Mouse (Mus musculus): ENCODE results near the gene Olfr160. TPM values are rescaled to one million over a fixed set of nuclear protein-coding genes. Genes with fewer than 3 reads are reported as not detected.

Olfr160 gene
- polyA plus RNA-seq, 1 experiment = not detected

DNA sequence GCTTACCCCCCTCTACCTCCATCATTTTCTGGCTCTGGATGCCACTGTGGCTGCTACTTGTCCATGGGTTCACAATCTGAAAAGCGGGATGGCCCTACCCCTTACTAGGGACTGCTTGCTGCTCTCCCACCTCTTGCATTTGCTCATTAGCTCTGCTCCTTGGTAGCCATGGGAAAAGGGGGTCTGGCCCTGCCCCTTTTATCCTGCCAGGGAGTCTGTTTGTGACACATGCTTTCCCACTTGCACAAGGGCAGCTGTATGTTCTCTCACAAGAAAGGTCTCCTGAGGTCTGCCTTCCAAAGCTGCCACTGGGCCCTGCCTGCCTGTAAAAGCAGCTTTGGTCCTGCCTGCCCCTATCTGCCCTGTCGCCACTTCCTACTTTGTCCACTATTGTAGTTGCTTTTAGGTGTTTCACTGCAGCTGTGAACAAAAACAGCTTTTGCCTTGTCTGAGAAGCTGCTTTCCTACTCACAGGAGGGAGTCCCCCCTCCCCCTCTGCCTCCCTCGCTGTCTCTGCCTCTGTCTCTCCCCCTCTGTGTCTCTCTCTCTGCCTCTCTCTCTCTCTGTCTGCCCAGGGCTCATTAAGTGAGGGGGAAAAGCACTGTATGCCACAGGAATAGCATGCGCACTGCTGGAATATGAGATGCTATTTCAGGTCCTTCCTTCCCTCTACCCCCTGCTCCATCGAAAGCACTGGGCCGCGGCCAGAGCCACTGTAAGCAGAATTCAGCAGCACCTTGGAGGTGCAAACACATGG is 34.4 kb upstream of the Olfr160 start:
- TF ChIP-seq MAX (IDR thresholded peaks at IDR 0.05; ENCODE audit: low read depth) (no peak), USF1 (IDR thresholded peaks at IDR 0.05; ENCODE audit: low read depth) (no peak), REST (IDR thresholded peaks at IDR 0.05; ENCODE audit: insufficient read depth, insufficient read length) (no peak), TCF3 (IDR thresholded peaks at IDR 0.05; ENCODE audit: insufficient read length, low read depth) (no peak), CEBPB (IDR thresholded peaks at IDR 0.05; ENCODE audit: insufficient read depth, poor library complexity, severe bottlenecking) (no peak), POLR2AphosphoS2 (IDR thresholded peaks at IDR 0.05; ENCODE audit: insufficient read length, low read depth) (no peak), MYOD1 (IDR thresholded peaks at IDR 0.05; ENCODE audit: control insufficient read depth in 1 of 3, insufficient read length in 2 of 3, low read depth in 2 of 3) (no peak), TCF12 (IDR thresholded peaks at IDR 0.05; ENCODE audit: insufficient read depth, poor library complexity, severe bottlenecking) (no peak), E2F4 (IDR thresholded peaks at IDR 0.05; ENCODE audit: insufficient read depth) (no peak), SRF (IDR thresholded peaks at IDR 0.05; ENCODE audit: control insufficient read depth, insufficient read length, low read depth) (no peak), POLR2A (IDR thresholded peaks at IDR 0.05; ENCODE audit: insufficient read length, low read depth) (no peak), MYOG (IDR thresholded peaks at IDR 0.05; ENCODE audit: control insufficient read depth in 1 of 3, insufficient read depth in 1 of 3, insufficient read length in 2 of 3, low read depth in 2 of 3) (no peak)
- no peaks in the 10 kb centered on the region for H3K27me3 ChIP-seq (ENCODE audit: control insufficient read depth, insufficient read depth, insufficient read length)
- H3K36me3 ChIP-seq (ENCODE audit: control insufficient read depth, insufficient read depth) = no peaks in the 10 kb centered on the region
- no peak overlapping the region for H3K4me3 ChIP-seq
- no peak overlapping the region for H3K4me2 ChIP-seq (ENCODE audit: low read depth)
- H3K79me2 ChIP-seq (ENCODE audit: control insufficient read depth, insufficient read depth) = no peaks in the 10 kb centered on the region
- H3ac ChIP-seq (ENCODE audit: control insufficient read depth, insufficient read length) = no peak overlapping the region

DNA sequence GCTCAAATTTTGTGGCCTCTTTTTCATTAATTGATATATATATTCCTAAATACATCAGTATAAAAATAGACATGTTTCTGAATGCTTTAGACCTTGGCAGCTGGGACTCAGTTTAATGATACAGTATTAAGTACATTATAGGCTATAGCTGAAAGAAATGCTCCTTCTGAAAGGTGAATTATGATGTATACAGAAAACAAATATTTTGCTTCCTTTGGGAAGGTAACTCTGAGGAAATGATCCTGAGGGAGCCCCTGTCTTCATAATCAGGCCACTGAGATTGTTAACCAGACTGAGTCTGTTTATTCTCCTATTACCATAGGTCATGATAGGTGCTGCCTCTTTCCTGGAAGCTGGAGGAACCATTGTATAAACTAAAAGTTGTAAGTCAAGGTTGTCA is 28.8 kb upstream of the Olfr160 start, which contains the start of gene Olfr874:
TSS of gene Olfr874 (plus strand) at position 301 of the 400 bp plus-strand sequence.
- no peak within 1 kb of the TSS for H3K4me2 ChIP-seq (ENCODE audit: low read depth)
- H3K79me2 ChIP-seq (ENCODE audit: control insufficient read depth, insufficient read depth) = no peaks in the 10 kb centered on the region
- no peak within 1 kb of the TSS for H3ac ChIP-seq (ENCODE audit: control insufficient read depth, insufficient read length)
- TF ChIP-seq MAX (IDR thresholded peaks at IDR 0.05; ENCODE audit: low read depth) (no peak), SRF (IDR thresholded peaks at IDR 0.05; ENCODE audit: control insufficient read depth, insufficient read length, low read depth) (no peak), E2F4 (IDR thresholded peaks at IDR 0.05; ENCODE audit: insufficient read depth) (no peak), MYOD1 (IDR thresholded peaks at IDR 0.05; ENCODE audit: control insufficient read depth in 1 of 3, insufficient read length in 2 of 3, low read depth in 2 of 3) (no peak), POLR2AphosphoS2 (IDR thresholded peaks at IDR 0.05; ENCODE audit: insufficient read length, low read depth) (no peak), MYOG (IDR thresholded peaks at IDR 0.05; ENCODE audit: control insufficient read depth in 1 of 3, insufficient read depth in 1 of 3, insufficient read length in 2 of 3, low read depth in 2 of 3) (no peak), REST (IDR thresholded peaks at IDR 0.05; ENCODE audit: insufficient read depth, insufficient read length) (no peak), POLR2A (IDR thresholded peaks at IDR 0.05; ENCODE audit: insufficient read length, low read depth) (no peak), TCF3 (IDR thresholded peaks at IDR 0.05; ENCODE audit: insufficient read length, low read depth) (no peak), TCF12 (IDR thresholded peaks at IDR 0.05; ENCODE audit: insufficient read depth, poor library complexity, severe bottlenecking) (no peak), USF1 (IDR thresholded peaks at IDR 0.05; ENCODE audit: low read depth) (no peak), CEBPB (IDR thresholded peaks at IDR 0.05; ENCODE audit: insufficient read depth, poor library complexity, severe bottlenecking) (no peak)
- no peaks in the 10 kb centered on the region for H3K27me3 ChIP-seq (ENCODE audit: control insufficient read depth, insufficient read depth, insufficient read length)
- H3K4me3 ChIP-seq = no peak within 1 kb of the TSS
- no peaks in the 10 kb centered on the region for H3K36me3 ChIP-seq (ENCODE audit: control insufficient read depth, insufficient read depth)

DNA sequence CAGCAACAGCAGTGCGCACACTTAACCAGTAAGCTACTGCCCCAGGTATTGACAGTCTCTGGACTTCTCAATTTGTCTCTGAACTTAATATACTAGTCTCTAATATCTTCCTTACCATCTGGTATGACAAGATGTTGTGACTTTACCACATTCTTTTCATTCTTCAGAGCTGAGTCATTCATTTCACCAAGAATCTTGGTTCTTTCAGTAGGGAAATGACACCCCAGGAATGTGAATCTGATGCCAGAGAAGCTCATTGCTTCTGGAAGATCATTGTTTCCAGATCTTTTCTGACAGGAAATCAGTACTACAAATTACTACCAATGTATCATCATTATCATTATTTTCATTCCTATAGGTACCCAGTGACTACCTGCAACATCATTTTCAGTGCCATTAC is 18.3 kb upstream of the Olfr160 start:
- no peaks in the 10 kb centered on the region for H3K79me2 ChIP-seq (ENCODE audit: control insufficient read depth, insufficient read depth)
- no peaks in the 10 kb centered on the region for H3K36me3 ChIP-seq (ENCODE audit: control insufficient read depth, insufficient read depth)
- TF ChIP-seq TCF3 (IDR thresholded peaks at IDR 0.05; ENCODE audit: insufficient read length, low read depth) = no peak
- no peak for TF ChIP-seq USF1 (IDR thresholded peaks at IDR 0.05; ENCODE audit: low read depth)
- TF ChIP-seq MAX (IDR thresholded peaks at IDR 0.05; ENCODE audit: low read depth) = no peak
- no peak for TF ChIP-seq POLR2AphosphoS2 (IDR thresholded peaks at IDR 0.05; ENCODE audit: insufficient read length, low read depth)
- TF ChIP-seq REST (IDR thresholded peaks at IDR 0.05; ENCODE audit: insufficient read depth, insufficient read length) = no peak

DNA sequence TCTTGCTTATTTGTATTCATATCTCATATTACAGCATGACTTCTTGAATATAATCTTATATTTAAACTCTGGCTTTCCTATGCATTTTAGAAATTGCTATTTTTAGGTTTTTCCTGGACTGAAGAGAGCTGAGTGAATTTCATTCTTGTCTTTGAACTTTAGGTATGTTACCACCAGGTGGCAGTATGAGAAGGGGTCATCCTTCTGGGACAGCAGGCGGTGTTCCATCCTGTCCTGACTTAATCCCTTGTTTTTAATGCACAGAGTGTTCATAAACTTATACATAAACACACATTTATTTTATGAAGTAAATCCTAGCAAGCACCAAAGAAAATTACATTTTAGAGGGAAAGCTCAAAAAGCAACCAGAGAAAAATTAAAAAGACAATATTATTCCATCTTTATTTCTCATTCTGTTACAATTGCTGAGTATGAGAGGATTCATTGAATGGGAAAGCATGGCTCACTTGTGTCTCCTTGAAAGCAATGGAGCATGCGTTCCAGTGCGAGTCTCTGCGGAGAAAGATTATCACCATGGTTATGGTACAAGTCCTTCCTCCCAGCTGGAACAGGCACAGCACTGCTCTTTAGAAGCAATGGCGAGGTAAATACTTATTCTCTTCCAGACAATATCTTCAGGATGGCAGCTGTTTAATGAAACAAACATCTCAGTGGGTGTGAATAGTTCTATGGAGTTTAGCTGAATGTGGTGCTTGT is 25.9 kb downstream of the Olfr160 start:
- TF ChIP-seq REST (IDR thresholded peaks at IDR 0.05; ENCODE audit: insufficient read depth, insufficient read length) (no peak), SRF (IDR thresholded peaks at IDR 0.05; ENCODE audit: control insufficient read depth, insufficient read length, low read depth) (no peak), CEBPB (IDR thresholded peaks at IDR 0.05; ENCODE audit: insufficient read depth, poor library complexity, severe bottlenecking) (no peak), MYOG (IDR thresholded peaks at IDR 0.05; ENCODE audit: control insufficient read depth in 1 of 3, insufficient read depth in 1 of 3, insufficient read length in 2 of 3, low read depth in 2 of 3) (no peak), MYOD1 (IDR thresholded peaks at IDR 0.05; ENCODE audit: control insufficient read depth in 1 of 3, insufficient read length in 2 of 3, low read depth in 2 of 3) (no peak), POLR2AphosphoS2 (IDR thresholded peaks at IDR 0.05; ENCODE audit: insufficient read length, low read depth) (no peak), TCF12 (IDR thresholded peaks at IDR 0.05; ENCODE audit: insufficient read depth, poor library complexity, severe bottlenecking) (no peak), TCF3 (IDR thresholded peaks at IDR 0.05; ENCODE audit: insufficient read length, low read depth) (no peak), POLR2A (IDR thresholded peaks at IDR 0.05; ENCODE audit: insufficient read length, low read depth) (no peak), E2F4 (IDR thresholded peaks at IDR 0.05; ENCODE audit: insufficient read depth) (no peak), MAX (IDR thresholded peaks at IDR 0.05; ENCODE audit: low read depth) (no peak), USF1 (IDR thresholded peaks at IDR 0.05; ENCODE audit: low read depth) (no peak)
- Histone ChIP-seq H3K36me3 (ENCODE audit: control insufficient read depth, insufficient read depth) (no peaks in the 10 kb centered on the region), H3K27me3 (ENCODE audit: control insufficient read depth, insufficient read depth, insufficient read length) (no peaks in the 10 kb centered on the region)

More for the DNA sequence above, 18.3 kb upstream of the Olfr160 start:
- no peaks in the 10 kb centered on the region for H3K27me3 ChIP-seq (ENCODE audit: control insufficient read depth, insufficient read depth, insufficient read length)
- H3K4me2 ChIP-seq (ENCODE audit: low read depth) = no peak overlapping the region
- no peak overlapping the region for H3ac ChIP-seq (ENCODE audit: control insufficient read depth, insufficient read length)
- H3K4me3 ChIP-seq = no peak overlapping the region

More for the DNA sequence above, 25.9 kb downstream of the Olfr160 start:
- Histone ChIP-seq H3ac (ENCODE audit: control insufficient read depth, insufficient read length) (no peak overlapping the region), H3K4me3 (no peak overlapping the region), H3K79me2 (ENCODE audit: control insufficient read depth, insufficient read depth) (no peaks in the 10 kb centered on the region), H3K4me2 (ENCODE audit: low read depth) (no peak overlapping the region)

All from myocyte (in vitro differentiated cells).